Mouse (Mus musculus): Measurements from ENCODE around the gene Asphd1. TPM values are rescaled to one million over a fixed set of nuclear protein-coding genes. Genes with fewer than 3 reads are reported as not detected.
A peak's percentile ranks its signal among the peaks of the same experiment; 100 is the strongest.

The Asphd1 gene
- polyA plus RNA-seq, 2 experiments, result not detected

GRCm38 (mm10) chr7:126929046-126929445 lies 20.3 kb downstream of the Asphd1 start:
- H3K9ac ChIP-seq (replicated peaks), result peak overlapping the region; percentile 91
- H3K4me3 ChIP-seq (ENCODE audit: insufficient read depth in 1 of 2, low read depth in 2 of 2, low read length in 2 of 2), result peak overlapping the region; percentile 69 to 92
- peaks cover 18 to 32% of the 10 kb centered on the region in 2 experiments for H3K4me1 ChIP-seq (replicated peaks; ENCODE audit: control insufficient read depth in 2 of 2, insufficient read depth in 2 of 2, low read length in 1 of 2)
- WGBS (ENCODE audit: insufficient replicate concordance), result under 1% methylated on average over 27 of the region's 27 CpGs
- H3K4me2 ChIP-seq (ENCODE audit: low read depth), result peak overlapping the region; percentile 100
- ATAC-seq (ENCODE audit: insufficient read depth), result peak; percentile 57
- DNase-seq (ENCODE audit: low read depth in 3 of 3, low spot score in 3 of 3), result no peak
- H3K36me3 ChIP-seq (replicated peaks; ENCODE audit: control insufficient read depth, insufficient read depth, low read depth), result peaks cover 3% of the 10 kb centered on the region
- no peaks in the 10 kb centered on the region for H3K27me3 ChIP-seq (ENCODE audit: control insufficient read depth, insufficient read depth, low read length)
- TF ChIP-seq EP300 (IDR thresholded peaks at IDR 0.05; ENCODE audit: low read depth) (no peak), CTCF (IDR thresholded peaks at IDR 0.05; ENCODE audit: low read depth) (no peak; the same call in 1 of the 2 replicates)
- peak overlapping the region; percentile 50; the same call in 1 of the 2 replicates for H3K27ac ChIP-seq
- no peaks in the 10 kb centered on the region for H3K9me3 ChIP-seq (ENCODE audit: control insufficient read depth, low read length)

- TF ChIP-seq EP300 (IDR thresholded peaks at IDR 0.05; ENCODE audit: low read depth) (no peak), CTCF (IDR thresholded peaks at IDR 0.05; ENCODE audit: low read depth) (no peak)
- Histone ChIP-seq H3K27me3 (ENCODE audit: control insufficient read depth, insufficient read depth, low read length) (no peaks in the 10 kb centered on the region), H3K36me3 (replicated peaks; ENCODE audit: control insufficient read depth, insufficient read depth, low read depth) (peaks cover 1% of the 10 kb centered on the region), H3K4me1 (replicated peaks; ENCODE audit: control insufficient read depth in 2 of 2, insufficient read depth in 2 of 2, low read length in 1 of 2) (peaks cover 21 to 36% of the 10 kb centered on the region in 2 experiments), H3K9ac (replicated peaks) (peak within 1 kb of the TSS; percentile 91), H3K4me3 (ENCODE audit: insufficient read depth in 1 of 2, low read depth in 2 of 2, low read length in 2 of 2) (peak within 1 kb of the TSS; percentile 92), H3K9me3 (ENCODE audit: control insufficient read depth, low read length) (no peaks in the 10 kb centered on the region), H3K27ac (peak within 1 kb of the TSS; percentile 50), H3K4me2 (ENCODE audit: low read depth) (peak within 1 kb of the TSS; percentile 100)
- peak; percentile 83 to 84 (median 83) for DNase-seq (ENCODE audit: low read depth in 3 of 3, low spot score in 3 of 3)
- WGBS (ENCODE audit: insufficient replicate concordance), result 1% methylated on average over 56 of the region's 56 CpGs
- peak; percentile 95 for ATAC-seq (ENCODE audit: insufficient read depth)
These were observed 20.9 kb downstream of the Asphd1 start, which contains the start of gene Kctd13 for GRCm38 (mm10) chr7:126928384-126929037. TSS of gene Kctd13 (plus strand) at chr7:126928879.

- ATAC-seq (ENCODE audit: insufficient read depth), result no peak; the same call in 1 of the 2 replicates
- Histone ChIP-seq H3K36me3 (replicated peaks; ENCODE audit: control insufficient read depth, insufficient read depth, low read depth) (no peaks in the 10 kb centered on the region), H3K27me3 (ENCODE audit: control insufficient read depth, insufficient read depth, low read length) (no peaks in the 10 kb centered on the region), H3K27ac (no peak overlapping the region), H3K9me3 (ENCODE audit: control insufficient read depth, low read length) (no peaks in the 10 kb centered on the region), H3K4me2 (ENCODE audit: low read depth) (no peak overlapping the region), H3K4me1 (replicated peaks; ENCODE audit: control insufficient read depth in 2 of 2, insufficient read depth in 2 of 2, low read length in 1 of 2) (peaks cover 21 to 35% of the 10 kb centered on the region in 2 experiments), H3K4me3 (ENCODE audit: insufficient read depth in 1 of 2, low read depth in 2 of 2, low read length in 2 of 2) (no peak overlapping the region), H3K9ac (replicated peaks) (no peak overlapping the region)
- WGBS (ENCODE audit: insufficient replicate concordance), result 11% methylated on average over 3 of the region's 3 CpGs
- TF ChIP-seq EP300 (IDR thresholded peaks at IDR 0.05; ENCODE audit: low read depth) (0 out of 2 replicates have a peak, but pooled peaks have one; percentile 14), CTCF (IDR thresholded peaks at IDR 0.05; ENCODE audit: low read depth) (no peak)
- DNase-seq (ENCODE audit: low read depth in 3 of 3, low spot score in 3 of 3), result no peak
These were observed 23.1 kb downstream of the Asphd1 start for GRCm38 (mm10) chr7:126926299-126926698.

- H3K4me1 ChIP-seq (replicated peaks; ENCODE audit: control insufficient read depth in 2 of 2, insufficient read depth in 2 of 2, low read length in 1 of 2), result peaks cover 16 to 27% of the 10 kb centered on the region in 2 experiments
- DNase-seq (ENCODE audit: low read depth in 3 of 3, low spot score in 3 of 3), result no peak
- WGBS (ENCODE audit: insufficient replicate concordance), result 43% methylated on average over 5 of the region's 5 CpGs
These were observed 25.4 kb downstream of the Asphd1 start for GRCm38 (mm10) chr7:126923999-126924398.

GRCm38 (mm10) chr7:126922624-126923060 lies 26.7 kb downstream of the Asphd1 start, which contains the start of gene Tmem219:
TSS of gene Tmem219 (minus strand) at chr7:126922917.
- peaks cover 11 to 22% of the 10 kb centered on the region in 2 experiments for H3K4me1 ChIP-seq (replicated peaks; ENCODE audit: control insufficient read depth in 2 of 2, insufficient read depth in 2 of 2, low read length in 1 of 2)
- no peak for ATAC-seq (ENCODE audit: insufficient read depth)
- no peak for DNase-seq (ENCODE audit: low read depth in 3 of 3, low spot score in 3 of 3)
- H3K9ac ChIP-seq (replicated peaks), result no peak within 1 kb of the TSS
- WGBS (ENCODE audit: insufficient replicate concordance), result 61% methylated on average over 5 of the region's 5 CpGs
- H3K4me2 ChIP-seq (ENCODE audit: low read depth), result 0 out of 2 replicates have a peak within 1 kb of the TSS, but pooled peaks have one; percentile 11
- H3K27ac ChIP-seq, result no peak within 1 kb of the TSS
- no peaks in the 10 kb centered on the region for H3K36me3 ChIP-seq (replicated peaks; ENCODE audit: control insufficient read depth, insufficient read depth, low read depth)
- no peaks in the 10 kb centered on the region for H3K27me3 ChIP-seq (ENCODE audit: control insufficient read depth, insufficient read depth, low read length)
- H3K9me3 ChIP-seq (ENCODE audit: control insufficient read depth, low read length), result no peaks in the 10 kb centered on the region
- H3K4me3 ChIP-seq (ENCODE audit: insufficient read depth in 1 of 2, low read depth in 2 of 2, low read length in 2 of 2), result no peak within 1 kb of the TSS
- TF ChIP-seq CTCF (IDR thresholded peaks at IDR 0.05; ENCODE audit: low read depth), result no peak
- no peak for TF ChIP-seq EP300 (IDR thresholded peaks at IDR 0.05; ENCODE audit: low read depth)

More at GRCm38 (mm10) chr7:126923999-126924398, 25.4 kb downstream of the Asphd1 start:
- no peak for ATAC-seq (ENCODE audit: insufficient read depth)
- TF ChIP-seq EP300 (IDR thresholded peaks at IDR 0.05; ENCODE audit: low read depth) (0 out of 2 replicates have a peak, but pooled peaks have one; percentile 24), CTCF (IDR thresholded peaks at IDR 0.05; ENCODE audit: low read depth) (no peak)
- Histone ChIP-seq H3K4me2 (ENCODE audit: low read depth) (no peak overlapping the region), H3K9me3 (ENCODE audit: control insufficient read depth, low read length) (no peaks in the 10 kb centered on the region), H3K27ac (no peak overlapping the region), H3K4me3 (ENCODE audit: insufficient read depth in 1 of 2, low read depth in 2 of 2, low read length in 2 of 2) (no peak overlapping the region), H3K9ac (replicated peaks) (peak overlapping the region; percentile 9), H3K36me3 (replicated peaks; ENCODE audit: control insufficient read depth, insufficient read depth, low read depth) (no peaks in the 10 kb centered on the region), H3K27me3 (ENCODE audit: control insufficient read depth, insufficient read depth, low read length) (no peaks in the 10 kb centered on the region)

All from liver, embryonic 14.5 days (tissue).